Mouse (Mus musculus) kidney, adult 2 months (tissue): ENCODE measurements around the gene Cabp2. TPM values are rescaled to one million over a fixed set of nuclear protein-coding genes. Genes with fewer than 3 reads are reported as not detected.
"Not testable (repeated sequence)": the region's sequence is repeated elsewhere in the genome, so short reads cannot be mapped to it uniquely, and the experiment has no call there.

ENCODE experiments used
- DNase-seq: peaks from one replicate; pipeline ENCODE4 v3.0.0; 2021
- H3K27ac ChIP-seq: fragments of 200-500 bp; 2 replicates; pipeline ENCODE4 v1.5.1; 2012; ENCODE audit warnings: low read depth, low read length, control low read depth, inconsistent platforms; ENCODE audit not compliant: insufficient read depth
- H3K27me3 ChIP-seq: fragments of 200-500 bp; replicated peaks from 2 replicates; pipeline ENCODE4 v1.6.1; 2012; ENCODE audit warnings: mild to moderate bottlenecking, moderate library complexity, low read length, inconsistent platforms; ENCODE audit not compliant: control insufficient read depth, insufficient read depth
- H3K36me3 ChIP-seq: fragments of 200-500 bp; 2 replicates; pipeline ENCODE4 v1.6.1; 2012; ENCODE audit warnings: mild to moderate bottlenecking, moderate library complexity, low read length, inconsistent platforms; ENCODE audit not compliant: control insufficient read depth, insufficient read depth
- H3K4me1 ChIP-seq: fragments of 200-500 bp; 2 replicates; pipeline ENCODE4 v1.6.1; 2011; ENCODE audit warnings: low read length; ENCODE audit not compliant: control insufficient read depth, insufficient read depth
- H3K4me3 ChIP-seq: fragments of 200-500 bp; 2 replicates; pipeline ENCODE4 v1.5.1; 2011; ENCODE audit warnings: mild to moderate bottlenecking, low read depth, low read length, control low read depth; ENCODE audit not compliant: insufficient read depth
- CTCF ChIP-seq: fragments of 200-500 bp; conservative IDR thresholded peaks from 2 replicates; pipeline ENCODE4 v1.5.1; 2011; ENCODE audit warnings: low read depth, mild to moderate bottlenecking, control low read depth, low read length, moderate library complexity, mixed read lengths; ENCODE audit not compliant: insufficient read depth, insufficient read length
- POLR2A ChIP-seq: fragments of 200-500 bp; IDR thresholded peaks from one replicate; pipeline ENCODE4 v1.6.1; 2011; ENCODE audit warnings: low read depth, low read length, control low read depth
- WGBS: fragments of 180-500 bp; shearing (Covaris S2); methylation state at CpG from one replicate; pipeline ENCODE4 v1.1.7; 2018; 5-methylcytosine and 5-hydroxymethylcytosine counted together
- polyA plus RNA-seq: library from polyadenylated mRNA; depleted of rRNA; stranded (reverse); fragments of >200 nt; gene quantifications from 2 replicates; pipeline ENCODE4 v1.2.3, GENCODE M21; 2012

Gene Cabp2
- polyA plus RNA-seq, 1 experiment, result 0.66 TPM

DNA sequence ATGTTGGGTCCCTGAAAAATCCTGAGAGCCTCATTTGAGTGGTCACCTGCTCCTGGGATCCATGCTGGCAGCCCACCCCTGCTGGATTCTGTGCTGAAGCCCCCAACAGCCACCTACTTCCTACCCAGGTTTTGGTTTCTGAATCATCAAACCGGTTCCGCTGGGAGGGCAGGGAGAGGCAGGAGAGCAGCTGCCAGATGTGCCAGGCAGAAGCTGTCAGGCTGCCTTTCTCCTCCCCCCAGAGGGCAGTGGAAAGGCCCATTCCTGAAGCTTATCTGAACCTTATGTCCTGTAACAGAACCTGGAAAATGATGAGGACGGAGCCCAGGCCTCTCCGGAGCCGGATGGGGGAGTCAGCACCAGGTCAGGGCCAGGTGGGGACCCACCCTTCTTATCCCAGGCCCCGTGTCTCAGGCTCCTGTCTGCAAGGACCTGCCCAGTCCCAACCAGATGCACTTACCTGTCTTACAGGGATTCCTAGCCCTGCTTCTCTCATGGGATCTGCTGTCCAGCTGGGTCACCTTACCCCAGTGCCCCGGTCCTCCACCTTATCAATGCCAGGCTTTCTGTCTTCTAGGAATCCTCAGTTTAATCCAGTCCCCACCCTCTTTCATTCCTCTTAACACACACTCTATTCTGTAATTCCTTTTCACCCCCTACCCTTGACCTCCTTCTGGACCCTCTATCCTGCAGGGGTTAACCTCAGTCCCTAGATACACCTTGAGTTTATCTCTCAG, 45.5 kb downstream of the Cabp2 start:
- peak; percentile 26 for DNase-seq
- 47% methylated on average over 7 of the region's 7 CpGs for WGBS
- H3K4me3 ChIP-seq, result peak overlapping the region; percentile 82
- no peaks in the 10 kb centered on the region; the same call in 1 of the 2 replicates for H3K36me3 ChIP-seq
- no peaks in the 10 kb centered on the region for H3K27me3 ChIP-seq
- peaks cover 6% of the 10 kb centered on the region; the same call in 1 of the 2 replicates for H3K4me1 ChIP-seq
- TF ChIP-seq CTCF, result no peak
- no peak for TF ChIP-seq POLR2A
- H3K27ac ChIP-seq, result no peak overlapping the region

- WGBS, result 88% methylated on average over 7 of the region's 7 CpGs
- H3K36me3 ChIP-seq, result no peaks in the 10 kb centered on the region; the same call in 1 of the 2 replicates
Observed at GRCm38 (mm10) chr19:4129462-4129861, 48.1 kb downstream of the Cabp2 start.

GRCm38 (mm10) chr19:4130106-4130505, 48.7 kb downstream of the Cabp2 start:
- WGBS, result 76% methylated on average over 4 of the region's 4 CpGs
- no peak for TF ChIP-seq CTCF
- no peak for TF ChIP-seq POLR2A
- H3K36me3 ChIP-seq, result no peaks in the 10 kb centered on the region; the same call in 1 of the 2 replicates
- no peak for DNase-seq
- H3K4me3 ChIP-seq, result no peak overlapping the region
- no peak overlapping the region for H3K27ac ChIP-seq
- H3K27me3 ChIP-seq, result no peaks in the 10 kb centered on the region
- peaks cover 6% of the 10 kb centered on the region; the same call in 1 of the 2 replicates for H3K4me1 ChIP-seq

More at GRCm38 (mm10) chr19:4129462-4129861, 48.1 kb downstream of the Cabp2 start:
- H3K4me3 ChIP-seq, result no peak overlapping the region
- H3K27ac ChIP-seq, result no peak overlapping the region
- no peaks in the 10 kb centered on the region for H3K27me3 ChIP-seq
- DNase-seq, result no peak
- TF ChIP-seq POLR2A (no peak), CTCF (no peak)
- peaks cover 6% of the 10 kb centered on the region; the same call in 1 of the 2 replicates for H3K4me1 ChIP-seq

GRCm38 (mm10) chr19:4131075-4131474, 49.7 kb downstream of the Cabp2 start:
- no peak overlapping the region for H3K27ac ChIP-seq
- H3K36me3 ChIP-seq, result no peaks in the 10 kb centered on the region; the same call in 1 of the 2 replicates
- no peak for DNase-seq
- peaks cover 6% of the 10 kb centered on the region; the same call in 1 of the 2 replicates for H3K4me1 ChIP-seq
- WGBS, result 90% methylated on average over 5 of the region's 5 CpGs
- no peak for TF ChIP-seq CTCF
- TF ChIP-seq POLR2A, result no peak
- H3K27me3 ChIP-seq, result no peaks in the 10 kb centered on the region
- no peak overlapping the region for H3K4me3 ChIP-seq

GRCm38 (mm10) chr19:4131768-4132167, 50.4 kb downstream of the Cabp2 start:
- H3K27ac ChIP-seq, result no peak overlapping the region
- H3K36me3 ChIP-seq, result no peaks in the 10 kb centered on the region; the same call in 1 of the 2 replicates
- no peaks in the 10 kb centered on the region for H3K27me3 ChIP-seq
- DNase-seq, result no peak
- no peak for TF ChIP-seq POLR2A
- peaks cover 1% of the 10 kb centered on the region; the same call in 1 of the 2 replicates for H3K4me1 ChIP-seq
- WGBS, result 87% methylated on average over 2 of the region's 2 CpGs
- H3K4me3 ChIP-seq, result no peak overlapping the region

DNA sequence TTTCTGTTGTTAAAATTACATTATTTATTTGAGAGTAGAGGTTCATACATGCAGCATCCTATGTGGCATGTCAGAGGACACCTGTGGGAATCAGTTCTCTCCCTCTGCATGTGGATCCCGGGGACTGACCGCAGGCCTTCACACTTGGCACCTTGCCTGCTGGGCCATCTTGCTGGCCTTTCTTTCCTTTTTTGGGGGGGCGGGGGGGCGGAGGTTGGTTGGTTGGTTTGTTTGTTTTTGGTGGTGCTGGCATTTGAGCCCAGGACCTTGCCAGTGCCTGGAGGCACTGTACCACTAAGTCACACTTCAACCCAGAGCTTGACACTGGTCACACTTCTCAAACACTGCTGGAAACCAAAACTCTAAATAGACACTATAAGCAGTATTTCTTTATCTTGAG, 53.0 kb downstream of the Cabp2 start:
- no peak overlapping the region for H3K27ac ChIP-seq
- 74% methylated on average over 4 of the region's 4 CpGs for WGBS
- no peaks in the 10 kb centered on the region for H3K36me3 ChIP-seq
- no peaks in the 10 kb centered on the region for H3K27me3 ChIP-seq
- no peak overlapping the region for H3K4me3 ChIP-seq
- DNase-seq, result no peak
- H3K4me1 ChIP-seq, result no peaks in the 10 kb centered on the region
- TF ChIP-seq CTCF (no peak), POLR2A (no peak)

GRCm38 (mm10) chr19:4135229-4135962, 54.0 kb downstream of the Cabp2 start:
- H3K36me3 ChIP-seq, DNase-seq, H3K27me3 ChIP-seq, H3K4me1 ChIP-seq, H3K4me3 ChIP-seq, H3K27ac ChIP-seq: not testable (repeated sequence)
- WGBS, result 86% methylated on average over 6 of the region's 6 CpGs
